Mouse (Mus musculus) thymus, postnatal 25 days (tissue): Measurements from ENCODE around the gene Zfp316.

Source experiments
- DNase-seq: peaks from one replicate; pipeline ENCODE4 v3.0.0; 2022

Zfp316 gene

GRCm38 (mm10) chr5:143213832-143214231, 56.0 kb downstream of the Zfp316 start:
- DNase-seq = no peak

GRCm38 (mm10) chr5:143205015-143205414, 64.8 kb downstream of the Zfp316 start:
- peak; percentile 3 for DNase-seq
